Mouse (Mus musculus) left cerebral cortex, adult 6 months (tissue): ENCODE data around the gene 1500009L16Rik. TPM values are rescaled to one million over a fixed set of nuclear protein-coding genes. Genes with fewer than 3 reads are reported as not detected.

Source experiments
- long read RNA-seq, 2 experiments: library from polyadenylated mRNA; unstranded; transcript quantifications; one replicate each; pipeline ENCODE4 v2.0.0; 2019 to 2020
- polyA plus RNA-seq: library from polyadenylated mRNA; unstranded; fragments of <200 nt; fragmentation: Nextera tagmentation; gene quantifications from 2 replicates; pipeline ENCODE4 v1.2.3, GENCODE M21; 2021

1500009L16Rik gene
- 35.6 and 41.5 TPM in 2 replicates for polyA plus RNA-seq
- long read RNA-seq, experiment 1, transcript 1500009L16Rik-201 (6 exons, 1,194 nt): major isoform, 38 of 46 reads
- long read RNA-seq, experiment 1, partial matches to known transcripts: 0 of 46 reads
- long read RNA-seq, experiment 1, other reads (novel, unspliced or antisense): 8 of 46 reads
- long read RNA-seq, experiment 2, transcript 1500009L16Rik-201 (6 exons, 1,194 nt): major isoform, 25 of 38 reads
- long read RNA-seq, experiment 2, partial matches to known transcripts: 2 of 38 reads
- long read RNA-seq, experiment 2, other reads (novel, unspliced or antisense): 11 of 38 reads

GRCm38 (mm10) chr10:83722579-83723031 is at the start of gene 1500009L16Rik:
Gene 1500009L16Rik, plus strand, starts transcription at chr10:83722865.

Other genes starting within 250 kb of the 1500009L16Rik start
- 0.45 and 0.47 TPM in 2 replicates for gene Aldh1l2, start 188.7 kb upstream of the 1500009L16Rik start, polyA plus RNA-seq
- 9.2 and 14.7 TPM in 2 replicates for gene Washc4, start 179.1 kb upstream of the 1500009L16Rik start, polyA plus RNA-seq
- 30.6 and 31.0 TPM in 2 replicates for gene Appl2, start 74.1 kb upstream of the 1500009L16Rik start, polyA plus RNA-seq